Mouse (Mus musculus) gastrocnemius, adult 2 months (tissue): ENCODE results near the gene Dnmt1. TPM values are rescaled to one million over a fixed set of nuclear protein-coding genes. Genes with fewer than 3 reads are reported as not detected.

Experiments
- DNase-seq: peaks from one replicate; pipeline ENCODE4 v3.0.0; 2022
- H3K27ac ChIP-seq: fragments of 200-600 bp; 2 replicates; pipeline ENCODE4 v1.8.1; 2022; ENCODE audit warnings: mild to moderate bottlenecking
- H3K4me3 ChIP-seq: fragments of 200-600 bp; 2 replicates; pipeline ENCODE4 v1.8.1; 2022; ENCODE audit warnings: mild to moderate bottlenecking, moderate library complexity
- CTCF ChIP-seq: fragments of 200-600 bp; IDR thresholded peaks from 2 replicates; pipeline ENCODE4 v1.8.1; 2022; ENCODE audit warnings: antibody characterized with exemption, mild to moderate bottlenecking, moderate library complexity
- intact Hi-C: fragments of 180-260 bp; cut with DNase I; formaldehyde crosslinking; loops from one replicate; pipeline ENCODE4 v1.15.1; 2025
- total RNA-seq, 2 experiments: library from RNA; stranded (reverse); gene quantifications; 2 replicates each; pipeline ENCODE4 v1.2.3; 2021

The Dnmt1 gene
- total RNA-seq, 2 experiments from 2014 or later: 5.2 to 7.9 TPM

DNA sequence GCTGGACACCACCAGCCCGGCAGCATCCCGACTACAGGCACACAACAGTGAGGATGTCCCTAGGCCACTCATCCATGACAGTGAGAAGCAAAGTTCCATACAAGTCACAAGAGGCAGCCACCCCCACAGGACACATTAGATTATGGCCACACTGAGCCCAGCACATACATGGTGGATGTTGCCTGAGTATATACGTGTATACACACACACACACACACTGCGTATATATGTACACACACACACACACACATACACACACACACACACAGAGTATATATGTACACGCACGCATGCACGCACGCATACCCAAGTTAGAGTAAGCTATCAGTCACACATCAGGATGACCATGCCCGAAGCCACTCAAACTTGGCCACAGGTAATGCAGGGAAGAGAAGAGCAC, 64.3 kb downstream of the Dnmt1 start:
- intact Hi-C loops: loop anchor here (5.0 kb wide), 1 partner anchor 177 kb away; the partner anchor contains the start of genes Fdx1l and Gm49373
- DNase-seq: no peak

DNA sequence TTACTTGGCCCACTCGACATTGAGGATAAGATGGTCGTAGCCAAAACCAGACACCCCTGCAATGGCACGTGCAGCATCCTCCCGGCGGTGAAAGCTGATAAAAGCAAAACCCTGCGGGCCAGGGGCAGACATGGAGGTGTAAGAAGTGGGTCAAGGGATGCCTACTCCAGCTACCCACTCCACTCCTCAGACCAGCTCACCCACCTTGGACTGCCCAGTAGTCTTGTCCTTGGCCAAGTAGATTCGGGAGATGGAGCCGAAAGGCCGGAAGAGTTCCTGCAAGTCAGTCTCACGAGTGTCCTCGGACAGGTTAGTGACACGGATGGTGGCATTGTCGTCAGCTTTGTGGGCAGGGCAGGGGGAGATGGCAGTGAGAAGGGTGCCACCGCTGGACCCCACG, 65.1 kb downstream of the Dnmt1 start:
- DNase-seq: no peak
- intact Hi-C loops: loop anchor here (5.0 kb wide), 1 partner anchor 178 kb away; the partner anchor contains the start of genes Fdx1l and Gm49373
- no peak overlapping the region for H3K27ac ChIP-seq
- no peak for TF ChIP-seq CTCF
- no peak overlapping the region for H3K4me3 ChIP-seq

More for the DNA sequence above, 64.3 kb downstream of the Dnmt1 start:
- TF ChIP-seq CTCF: no peak
- Histone ChIP-seq H3K4me3 (no peak overlapping the region), H3K27ac (no peak overlapping the region)

DNA sequence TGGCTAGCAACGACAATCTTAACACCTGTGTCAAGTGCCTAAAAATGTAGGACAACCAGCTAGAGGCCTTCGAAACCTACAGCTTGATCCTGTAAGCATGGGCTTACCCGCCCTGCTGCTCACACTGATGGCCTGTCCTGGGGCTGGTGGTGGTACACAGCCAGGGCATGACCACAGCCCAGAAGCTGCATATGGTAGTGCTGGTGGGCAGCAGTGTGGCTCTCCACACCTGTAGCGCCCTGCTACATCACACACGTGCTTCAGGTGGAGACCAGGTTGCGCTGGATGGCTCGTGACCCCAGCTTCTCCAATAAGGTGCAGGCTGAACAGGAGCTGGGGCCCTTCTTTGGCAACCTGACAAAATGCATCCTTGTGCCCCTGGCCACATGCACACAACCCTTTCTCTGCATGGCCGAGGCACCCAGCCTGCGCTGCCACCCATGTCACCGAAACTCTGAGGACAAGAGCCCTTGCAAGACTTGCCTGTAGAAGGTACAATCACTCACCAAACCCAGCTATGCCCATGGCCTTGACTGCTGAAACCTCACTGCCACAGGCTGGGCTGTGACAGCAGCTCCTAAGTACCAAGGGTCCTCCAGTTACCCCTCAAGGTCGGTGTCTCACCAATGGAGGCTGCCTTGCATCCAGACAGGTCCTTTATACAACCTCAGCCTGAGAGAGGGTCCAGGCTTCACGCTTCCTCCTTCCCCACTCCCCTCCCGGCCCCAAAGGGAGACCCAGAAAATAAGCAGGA, 65.9 kb downstream of the Dnmt1 start:
- DNase-seq: no peak
- intact Hi-C loops: no loop called here
- H3K4me3 ChIP-seq: no peak overlapping the region
- no peak for TF ChIP-seq CTCF
- no peak overlapping the region for H3K27ac ChIP-seq

- Histone ChIP-seq H3K27ac (no peak overlapping the region), H3K4me3 (no peak overlapping the region)
- no peak for TF ChIP-seq CTCF
- intact Hi-C loops: no loop called here
- DNase-seq: no peak
These were observed 66.6 kb downstream of the Dnmt1 start for GRCm38 (mm10) chr9:20893069-20893468.

GRCm38 (mm10) chr9:20892104-20892653, 67.5 kb downstream of the Dnmt1 start:
- no peak overlapping the region for H3K27ac ChIP-seq
- DNase-seq: no peak
- no peak overlapping the region for H3K4me3 ChIP-seq
- no peak for TF ChIP-seq CTCF
- intact Hi-C loops: no loop called here

DNA sequence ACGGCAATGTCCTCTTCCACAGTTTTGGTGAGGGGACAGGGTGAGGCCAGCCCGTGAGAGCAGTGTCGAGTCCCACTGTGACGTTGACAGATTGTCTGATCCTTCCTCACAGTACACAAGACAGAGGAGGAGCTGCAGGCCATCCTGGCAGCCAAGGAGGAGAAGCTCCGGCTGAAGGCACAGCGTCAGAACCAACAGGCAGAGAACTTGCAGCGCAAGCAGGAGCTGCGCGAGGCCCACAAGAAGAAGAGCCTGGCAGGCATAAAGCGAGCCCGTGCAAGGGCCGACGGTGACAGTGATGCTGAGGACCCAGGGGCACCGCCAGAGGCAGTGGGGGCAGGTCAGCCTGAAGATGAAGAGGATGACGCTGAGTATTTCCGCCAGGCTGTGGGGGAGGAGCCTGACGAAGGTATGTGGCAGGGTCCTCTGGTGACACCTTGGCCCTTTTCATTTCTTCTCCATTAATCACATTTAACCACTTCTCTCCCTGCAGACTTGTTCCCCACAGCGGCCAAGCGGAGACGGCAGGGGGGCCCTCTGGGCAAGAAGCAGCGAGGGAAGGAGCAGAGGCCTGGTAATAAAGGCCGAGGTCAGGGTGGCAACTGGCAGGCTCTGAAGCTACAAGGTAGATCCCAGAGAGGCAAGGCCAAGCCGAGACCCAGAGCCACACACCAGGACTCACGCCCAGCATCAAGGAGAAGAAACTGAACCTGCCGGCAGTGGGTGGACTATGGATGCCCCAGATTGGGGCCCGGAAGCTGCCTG, 68.2 kb downstream of the Dnmt1 start:
- Histone ChIP-seq H3K4me3 (no peak overlapping the region), H3K27ac (no peak overlapping the region)
- intact Hi-C loops: no loop called here
- DNase-seq: no peak
- TF ChIP-seq CTCF: no peak

DNA sequence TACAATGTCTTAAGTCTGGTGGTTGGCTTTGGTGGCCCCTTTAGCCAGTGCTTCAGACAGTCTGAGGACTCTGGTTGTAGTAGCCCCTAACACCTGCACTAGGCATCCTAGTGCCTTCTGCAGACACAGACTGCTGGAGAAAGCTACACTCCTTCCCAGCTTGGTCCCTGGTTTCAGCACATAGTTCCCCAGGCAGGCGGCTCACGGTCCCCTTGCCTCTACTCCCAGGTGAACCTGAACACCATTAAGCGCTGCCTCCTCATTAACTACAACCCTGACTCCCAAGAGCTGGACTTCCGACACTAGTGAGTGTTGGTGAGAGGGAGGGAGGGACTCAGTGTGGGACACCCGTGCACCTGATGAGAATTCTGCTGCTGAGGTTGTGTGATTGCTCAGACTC, 69.3 kb downstream of the Dnmt1 start:
- Histone ChIP-seq H3K27ac (no peak overlapping the region), H3K4me3 (no peak overlapping the region)
- intact Hi-C loops: no loop called here
- TF ChIP-seq CTCF: no peak
- DNase-seq: no peak

GRCm38 (mm10) chr9:20889185-20890141, 70.2 kb downstream of the Dnmt1 start:
- H3K4me3 ChIP-seq: peak overlapping the region; percentile 40
- intact Hi-C loops: loop anchor here (5.0 kb wide), 1 partner anchor 113 kb away; the partner anchor contains the start of gene Mrpl4
- DNase-seq: no peak
- TF ChIP-seq CTCF: no peak
- no peak overlapping the region for H3K27ac ChIP-seq

GRCm38 (mm10) chr9:20888386-20888765, 71.3 kb downstream of the Dnmt1 start:
- Histone ChIP-seq H3K27ac (peak overlapping the region; percentile 99), H3K4me3 (peak overlapping the region; percentile 93)
- no peak for DNase-seq
- intact Hi-C loops: loop anchor here (5.0 kb wide), 1 partner anchor 114 kb away; the partner anchor contains the start of gene Mrpl4
- no peak for TF ChIP-seq CTCF

DNA sequence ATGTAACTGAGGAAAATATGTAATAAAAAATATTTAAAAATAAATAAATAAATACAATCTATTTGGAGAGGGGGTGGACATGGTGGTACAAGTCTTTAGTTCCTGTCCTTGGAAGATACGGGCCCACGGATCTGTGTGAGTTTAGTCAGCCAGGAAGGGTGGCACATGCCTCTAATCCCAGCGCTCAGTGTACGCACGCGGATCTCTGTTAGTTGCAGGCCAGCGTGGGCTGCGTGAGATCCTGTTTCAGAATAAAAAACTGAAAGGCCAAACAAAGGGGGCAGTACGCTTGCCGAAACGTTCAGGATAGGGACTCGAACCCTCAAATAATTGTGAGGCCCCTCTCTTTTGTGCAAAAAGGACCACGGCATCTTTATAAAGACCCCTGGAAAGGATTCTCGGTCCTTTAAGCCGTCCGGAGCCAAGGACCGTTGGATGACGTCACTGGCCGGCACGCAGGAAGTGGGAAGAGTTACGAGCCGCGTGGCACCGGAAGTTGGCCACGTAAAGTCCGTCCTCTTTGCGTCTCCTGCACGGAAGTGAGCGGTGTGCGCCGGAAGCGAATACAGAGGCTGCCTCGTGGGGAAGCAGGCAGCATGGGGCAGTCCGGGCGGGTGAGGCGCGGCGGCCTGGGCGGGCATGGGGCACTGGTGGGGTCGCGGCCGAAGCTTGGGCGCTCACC, 71.8 kb downstream of the Dnmt1 start, which contains the start of gene Ppan:
TSS of gene Ppan (plus strand) at position 472 of the 682 bp plus-strand sequence.
- H3K4me3 ChIP-seq: peak within 1 kb of the TSS; percentile 93
- peak within 1 kb of the TSS; percentile 99 for H3K27ac ChIP-seq
- DNase-seq: peak; percentile 97
- intact Hi-C loops: loop anchor here (5.0 kb wide), 1 partner anchor 114 kb away; the partner anchor contains the start of gene Mrpl4
- TF ChIP-seq CTCF: peak; percentile 8; the same call in 1 of the 2 replicates

DNA sequence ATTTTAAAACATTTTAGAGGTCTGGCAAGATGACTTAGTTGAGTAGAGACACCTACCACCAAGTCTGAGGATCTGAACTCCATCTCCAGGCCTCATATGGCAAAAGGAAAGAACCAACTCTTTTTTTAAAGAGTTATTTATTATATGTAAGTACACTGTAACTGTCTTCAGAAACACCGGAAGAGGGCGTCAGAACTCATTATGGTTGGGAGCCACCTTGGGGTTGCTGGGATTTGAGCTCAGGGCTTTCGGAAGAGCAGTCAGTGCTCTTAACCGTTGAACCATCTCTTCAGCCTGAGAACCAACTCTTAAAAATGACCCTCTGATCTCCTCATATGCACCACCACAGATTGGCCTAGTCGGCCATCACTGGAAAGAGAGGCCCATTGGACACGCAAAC, 72.5 kb downstream of the Dnmt1 start:
- peak overlapping the region; percentile 93 for H3K4me3 ChIP-seq
- TF ChIP-seq CTCF: no peak
- peak overlapping the region; percentile 99 for H3K27ac ChIP-seq
- intact Hi-C loops: loop anchor here (5.0 kb wide), 1 partner anchor 115 kb away; the partner anchor contains the start of gene Mrpl4
- DNase-seq: no peak
